Mouse (Mus musculus): ENCODE measurements at regions not wholly inside any gene's neighbourhood (a gene's known extent, or its start where the extent isn't known, plus 50 kb on each side); places are given as distances from the start of the nearest gene placed in this dataset.

DNA sequence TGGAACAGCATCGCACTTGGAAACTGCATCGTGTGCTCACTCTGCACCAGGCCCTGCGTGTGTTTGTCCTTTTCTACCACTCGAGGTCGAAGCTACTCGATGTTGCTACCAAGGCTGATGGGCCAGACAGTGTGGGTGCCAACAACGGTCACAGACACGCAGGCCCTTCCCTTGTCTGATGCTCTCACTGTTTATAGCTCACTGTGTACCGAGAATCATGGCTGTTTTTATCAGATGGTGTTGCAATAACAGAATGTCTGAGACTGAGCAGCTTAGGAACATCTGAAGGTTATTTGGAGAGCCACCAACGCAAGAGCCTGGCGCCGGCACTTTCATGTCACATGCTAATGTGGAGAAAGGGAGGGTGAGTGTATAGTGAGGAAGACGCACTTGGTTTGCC, 51.1 kb upstream of the Msx1 start:
- TF ChIP-seq POLR2A (IDR thresholded peaks at IDR 0.05; ENCODE audit: insufficient read depth, low read depth, low read length) (no peak), EP300 (IDR thresholded peaks at IDR 0.05; ENCODE audit: insufficient read depth, low read depth, low read length) (no peak), CTCF (IDR thresholded peaks at IDR 0.05) (no peak)

Measured in heart, adult 2 months (tissue).